Mouse (Mus musculus) embryonic stem cell, embryonic (primary cell): ENCODE measurements at regions not wholly inside any gene's neighbourhood (a gene's known extent, or its start where the extent isn't known, plus 50 kb on each side); places are given as distances from the start of the nearest gene placed in this dataset.
"Not testable (repeated sequence)": the region's sequence is repeated elsewhere in the genome, so short reads cannot be mapped to it uniquely, and the experiment has no call there.

ENCODE experiments used
- CTCF ChIA-PET, 4 experiments: fragments of 300-600 bp in 2 of 4; fragments of 350-600 bp in 2 of 4; sonication (Branson Sonifier 250); formaldehyde crosslinking; loops; one replicate each; lab custom pipeline; 2022; ENCODE audit warnings: inconsistent platforms in 2 of 4; lab: Charles Lee
- POLR2A ChIA-PET, 4 experiments: fragments of 300-600 bp in 2 of 4; fragments of 350-600 bp in 2 of 4; sonication (Branson Sonifier 250); formaldehyde crosslinking; loops; one replicate each; lab custom pipeline; 2022; ENCODE audit warnings: antibody characterized with exemption in 4 of 4, inconsistent platforms in 1 of 4; lab: Charles Lee

DNA sequence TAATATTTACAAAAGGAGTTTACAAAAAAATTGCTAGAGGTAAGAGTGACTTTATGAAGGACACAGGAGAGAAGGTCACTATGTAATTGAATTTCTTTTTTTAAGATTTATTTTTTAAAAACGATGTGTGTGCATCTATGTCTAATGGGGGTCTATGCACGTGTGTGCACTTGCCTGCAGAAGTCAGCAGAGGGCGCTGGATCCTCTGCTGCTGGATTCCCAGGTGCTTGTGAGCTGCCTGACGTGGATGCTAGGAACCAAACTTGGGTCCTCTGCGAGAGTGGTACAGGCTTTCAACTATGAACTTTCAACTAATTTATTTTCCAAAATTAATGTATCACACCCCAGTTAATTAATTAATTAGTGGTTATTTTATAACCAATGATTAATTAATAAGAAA, 85.0 kb downstream of the Glrx3 start:
- CTCF ChIA-PET: interaction anchor here in 1 of 4 experiments (0.6 kb wide), 1 partner anchor 16 kb away, joined by 4 read pairs; no protein-coding TSS in a partner anchor
- POLR2A ChIA-PET: no interaction called here

DNA sequence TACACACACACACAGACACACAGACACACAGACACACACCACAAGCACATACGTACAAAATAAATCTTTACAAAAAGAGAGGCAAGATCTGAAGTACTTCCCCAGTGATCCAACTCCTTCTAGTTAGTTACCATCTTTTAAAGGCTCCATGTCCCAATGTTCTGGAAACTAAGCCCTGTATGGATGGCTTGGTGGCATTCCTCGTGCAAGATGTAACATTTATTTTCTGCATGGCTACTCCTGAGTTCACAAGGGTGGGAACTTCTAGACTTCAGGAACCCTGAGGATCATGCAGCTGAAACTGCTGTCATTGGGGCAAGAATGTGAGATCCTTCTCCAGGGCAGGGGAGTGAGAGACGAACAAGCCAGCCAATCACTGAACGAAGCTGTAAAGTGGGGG, 96.1 kb downstream of the Glrx3 start:
- CTCF ChIA-PET: no interaction called here
- POLR2A ChIA-PET: no interaction called here

GRCm38 (mm10) chr7:137549991-137550390, 112.6 kb downstream of the Glrx3 start:
- POLR2A ChIA-PET: interaction anchor here in 1 of 4 experiments (0.7 kb wide), 1 partner anchor 205 kb away, joined by 4 read pairs; no protein-coding TSS in a partner anchor
- CTCF ChIA-PET: interaction anchor here (0.6 to 1.2 kb wide), 7 partner anchors 16 to 354 kb away, joined by 3 to 20 read pairs (median 6); no protein-coding TSS in a partner anchor

- CTCF ChIA-PET: interaction anchor here (0.7 to 1.7 kb wide), 4 partner anchors 74 to 1234 kb away, joined by 3 to 4 read pairs (median 4); no protein-coding TSS in a partner anchor
- POLR2A ChIA-PET: no interaction called here
Measured at GRCm38 (mm10) chr7:137552551-137553198, 115.3 kb downstream of the Glrx3 start.

DNA sequence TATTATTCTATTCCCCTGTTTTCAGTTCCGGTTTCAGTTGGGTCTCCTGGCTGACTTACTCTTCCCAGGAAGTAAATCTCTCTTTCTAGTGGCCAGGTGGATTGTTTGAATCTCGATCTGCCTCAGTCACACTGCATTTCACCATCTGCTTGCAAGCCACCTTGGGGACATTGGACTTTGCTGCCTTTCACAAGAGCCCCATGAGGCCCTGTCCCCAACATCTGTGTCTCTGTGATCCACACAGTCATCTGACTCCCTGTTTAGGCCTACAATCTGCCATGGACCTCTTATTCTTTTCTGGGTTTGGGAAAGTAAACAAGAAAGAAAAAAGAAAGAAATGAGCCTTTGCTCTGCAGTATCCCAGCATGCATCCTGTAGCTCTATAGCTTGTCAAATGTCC, 118.1 kb downstream of the Glrx3 start:
- ChIA-PET CTCF (no interaction called here), POLR2A (interaction anchor here in 1 of 4 experiments (0.6 kb wide), 1 partner anchor 331 kb away, joined by 3 read pairs; no protein-coding TSS in a partner anchor)

GRCm38 (mm10) chr7:137557439-137557838, 120.0 kb downstream of the Glrx3 start:
- POLR2A ChIA-PET: no interaction called here
- CTCF ChIA-PET: no interaction called here

- POLR2A ChIA-PET: no interaction called here
- CTCF ChIA-PET: interaction anchor here in 1 of 4 experiments (0.6 kb wide), 1 partner anchor 81 kb away, joined by 3 read pairs; no protein-coding TSS in a partner anchor
Measured at GRCm38 (mm10) chr7:137558871-137559270, 121.5 kb downstream of the Glrx3 start.

DNA sequence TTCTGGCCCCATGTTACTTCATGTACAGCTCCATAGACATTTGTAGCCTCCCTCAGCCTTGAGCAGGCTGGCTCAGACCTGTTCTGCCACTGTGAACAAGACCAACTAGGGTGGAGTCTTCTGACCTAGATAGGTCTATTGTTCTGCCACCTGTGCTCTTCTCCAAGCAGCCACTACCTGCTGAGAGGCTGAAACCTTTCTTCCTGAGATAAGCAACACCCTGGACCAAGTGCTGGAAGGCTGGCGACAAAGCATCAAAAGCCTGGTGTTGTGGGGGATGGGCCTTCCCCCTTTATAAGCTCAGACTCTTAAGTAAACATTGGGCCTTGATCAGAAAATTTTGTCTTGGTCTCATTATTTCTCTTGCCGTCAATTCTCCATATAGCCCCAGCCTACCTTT, 132.8 kb downstream of the Glrx3 start:
- CTCF ChIA-PET: interaction anchor here in 1 of 4 experiments (1.0 kb wide), 1 partner anchor 214 kb away, joined by 3 read pairs; no protein-coding TSS in a partner anchor
- POLR2A ChIA-PET: no interaction called here

GRCm38 (mm10) chr7:137575491-137575890, 138.1 kb downstream of the Glrx3 start:
- ChIA-PET CTCF (interaction anchor here in 1 of 4 experiments (0.5 kb wide), 1 partner anchor 338 kb away, joined by 6 read pairs; no protein-coding TSS in a partner anchor), POLR2A (no interaction called here)

GRCm38 (mm10) chr7:137576251-137576650, 138.8 kb downstream of the Glrx3 start:
- POLR2A ChIA-PET: no interaction called here
- CTCF ChIA-PET: no interaction called here

DNA sequence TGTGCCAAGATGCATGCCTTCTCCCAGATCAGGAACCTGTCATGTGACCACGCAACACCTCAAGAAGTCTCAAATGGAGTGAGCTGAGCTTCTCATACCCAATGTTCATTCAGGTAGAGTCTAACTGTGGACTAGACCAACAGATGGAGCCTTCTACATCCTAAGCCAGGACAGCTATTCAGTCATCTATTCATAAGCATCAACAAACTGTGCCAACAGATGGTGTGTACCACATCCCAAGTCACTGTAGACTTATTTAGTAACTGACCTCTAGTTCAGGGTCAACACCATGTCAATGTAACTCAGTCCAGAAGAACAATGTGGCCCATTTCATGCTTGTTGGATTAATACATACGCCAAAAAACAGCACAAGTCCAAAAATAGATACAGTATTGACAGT, 146.1 kb downstream of the Glrx3 start:
- POLR2A ChIA-PET: no interaction called here
- CTCF ChIA-PET: no interaction called here

DNA sequence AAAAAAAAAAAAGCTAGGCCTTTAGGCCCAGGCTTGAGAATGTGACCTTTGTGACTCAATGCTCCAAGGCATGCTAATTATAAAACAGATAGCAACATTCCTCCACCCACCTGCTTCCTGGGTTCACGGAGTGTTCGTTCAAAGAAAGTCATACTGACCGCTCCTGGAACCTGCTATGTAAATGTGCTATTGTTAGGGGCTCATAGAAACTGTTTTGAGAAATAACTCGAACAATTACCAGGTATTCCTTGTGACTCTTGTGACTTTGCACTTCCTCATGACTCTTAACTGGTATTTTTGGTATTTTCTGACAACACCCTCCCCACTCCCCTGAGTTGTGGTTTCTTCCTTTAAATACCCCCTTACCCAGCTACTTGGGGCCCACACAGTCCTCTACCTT, 147.5 kb downstream of the Glrx3 start:
- POLR2A ChIA-PET: not testable (repeated sequence)

DNA sequence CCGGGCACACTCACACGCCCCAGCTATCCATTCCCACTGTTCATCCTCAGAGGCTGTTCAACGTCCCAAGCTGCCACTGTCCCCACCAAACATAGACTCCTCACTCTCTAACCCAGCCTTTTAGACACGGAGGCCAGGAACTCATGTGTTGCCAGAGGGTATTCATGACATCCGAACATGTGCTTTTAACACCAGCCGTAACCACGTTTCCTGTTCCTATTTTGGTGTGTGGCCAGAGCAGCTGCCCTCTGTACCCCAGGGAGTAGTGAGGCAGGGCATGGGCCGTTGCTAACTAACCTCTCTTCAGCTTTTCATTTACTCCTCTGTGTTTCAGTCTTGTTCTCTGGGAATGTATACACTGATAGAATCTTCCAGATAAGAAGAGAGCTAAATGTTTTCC, 156.2 kb downstream of the Glrx3 start:
- ChIA-PET CTCF (no interaction called here), POLR2A (interaction anchor here in 1 of 4 experiments (0.5 kb wide), 1 partner anchor 106 kb away, joined by 3 read pairs; no protein-coding TSS in a partner anchor)

More for the DNA sequence above, 147.5 kb downstream of the Glrx3 start:
- CTCF ChIA-PET: not testable (repeated sequence)

DNA sequence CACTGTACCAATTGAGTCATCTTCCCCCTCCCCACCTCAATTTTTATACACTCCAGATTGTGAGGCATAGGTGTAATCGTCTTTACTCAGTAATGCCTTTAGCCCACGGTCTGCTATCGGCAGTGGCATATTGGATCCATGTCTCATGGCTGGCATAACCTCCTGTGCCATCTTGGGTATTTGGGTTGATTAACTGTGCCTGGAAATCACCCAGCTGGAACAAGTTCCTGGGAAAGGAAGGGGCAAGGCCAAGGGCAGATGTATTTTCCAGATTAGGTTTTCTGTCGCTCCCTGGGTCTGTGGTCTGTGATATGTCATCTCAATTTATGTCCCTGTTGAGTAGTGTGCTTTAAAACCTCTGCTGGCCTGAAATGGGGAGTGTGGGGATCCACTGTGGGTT, 158.2 kb downstream of the Glrx3 start:
- ChIA-PET POLR2A (no interaction called here), CTCF (no interaction called here)

- CTCF ChIA-PET: interaction anchor here in 1 of 4 experiments (0.7 kb wide), 1 partner anchor 21 kb away, joined by 4 read pairs; no protein-coding TSS in a partner anchor
Measured at GRCm38 (mm10) chr7:137596161-137596560, 158.7 kb downstream of the Glrx3 start.

DNA sequence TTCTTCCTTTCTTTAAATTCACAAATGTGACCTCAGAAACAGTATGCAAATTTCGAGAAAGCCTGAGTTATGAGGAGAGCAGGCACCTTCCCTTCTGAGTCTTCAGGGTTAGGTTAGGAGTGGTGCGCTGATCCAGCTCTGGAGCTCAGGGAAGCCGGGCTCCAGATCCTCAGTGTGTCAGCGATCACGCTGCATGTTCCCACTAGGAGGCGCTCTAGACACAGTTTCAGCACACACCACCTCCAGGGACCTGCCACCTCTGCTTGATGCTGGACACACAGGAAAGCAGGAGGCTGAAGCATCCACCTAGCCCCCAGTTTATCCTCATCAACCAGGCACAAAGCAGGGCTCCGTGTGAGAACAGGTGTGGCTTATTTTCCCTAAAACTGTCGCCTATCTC, 165.6 kb downstream of the Glrx3 start:
- CTCF ChIA-PET: interaction anchor here (0.5 to 3.1 kb wide), 38 partner anchors 10 to 1250 kb away, joined by 3 to 15 read pairs (median 3); no protein-coding TSS in a partner anchor
- POLR2A ChIA-PET: no interaction called here

More at GRCm38 (mm10) chr7:137596161-137596560, 158.7 kb downstream of the Glrx3 start:
- POLR2A ChIA-PET: no interaction called here

DNA sequence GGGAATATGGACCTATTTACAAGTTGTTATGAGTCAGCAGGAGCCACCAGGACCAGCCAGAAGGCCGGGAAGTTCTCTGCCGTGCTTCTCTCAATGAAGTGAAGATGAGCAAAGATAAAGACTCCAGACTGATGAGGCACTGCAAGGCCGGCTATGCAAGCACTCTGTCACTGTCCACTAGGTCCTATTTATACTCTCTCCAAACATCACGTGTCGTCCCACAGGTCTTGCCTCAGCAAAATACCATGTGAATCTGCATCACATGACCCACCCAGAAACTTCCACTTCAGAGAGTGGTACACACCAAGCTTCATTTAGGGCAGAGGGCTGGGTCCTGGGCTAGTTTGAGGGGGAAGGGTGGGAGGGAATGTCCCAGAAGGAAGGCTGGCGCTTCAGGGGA, 172.3 kb downstream of the Glrx3 start:
- ChIA-PET POLR2A (no interaction called here), CTCF (no interaction called here)

GRCm38 (mm10) chr7:137611363-137611762, 173.9 kb downstream of the Glrx3 start:
- POLR2A ChIA-PET: no interaction called here
- CTCF ChIA-PET: interaction anchor here in 1 of 4 experiments (0.6 kb wide), 1 partner anchor 135 kb away, joined by 3 read pairs; no protein-coding TSS in a partner anchor

DNA sequence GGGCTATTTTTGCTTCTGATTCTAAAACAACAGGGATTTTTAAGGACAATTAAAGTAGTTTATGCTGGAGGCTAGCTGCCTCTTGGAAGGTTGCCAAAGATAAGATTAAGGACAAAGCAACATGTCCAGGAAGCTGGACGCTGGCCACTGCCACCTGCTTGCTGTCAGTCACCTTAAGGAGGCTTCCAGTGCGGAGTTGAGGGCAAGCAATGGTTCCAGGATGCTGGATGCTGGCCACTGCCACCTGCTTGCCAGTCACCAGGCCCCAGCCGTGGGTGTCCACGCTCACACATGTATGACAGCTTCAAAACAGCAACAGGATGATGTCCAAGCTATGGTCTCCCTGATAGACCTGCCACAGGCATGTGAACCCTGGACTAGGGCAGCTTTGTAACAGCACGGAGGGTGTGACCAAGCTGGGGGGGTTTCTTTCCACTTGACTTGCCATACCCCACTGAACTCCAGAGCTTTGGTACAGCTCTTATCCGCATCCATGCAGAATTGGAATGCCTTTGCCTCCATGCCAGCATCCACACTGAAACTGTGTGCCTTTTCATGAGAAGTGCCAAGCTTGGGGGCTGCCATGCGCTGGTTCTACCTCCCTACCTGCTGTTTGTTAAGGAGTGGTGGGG, 174.6 kb downstream of the Glrx3 start:
- ChIA-PET POLR2A (no interaction called here), CTCF (no interaction called here)
